Mouse (Mus musculus): ENCODE data around the gene Tmem30a. TPM values are rescaled to one million over a fixed set of nuclear protein-coding genes. Genes with fewer than 3 reads are reported as not detected.

Tmem30a gene
- polyA plus RNA-seq, 1 experiment: 120 TPM

DNA sequence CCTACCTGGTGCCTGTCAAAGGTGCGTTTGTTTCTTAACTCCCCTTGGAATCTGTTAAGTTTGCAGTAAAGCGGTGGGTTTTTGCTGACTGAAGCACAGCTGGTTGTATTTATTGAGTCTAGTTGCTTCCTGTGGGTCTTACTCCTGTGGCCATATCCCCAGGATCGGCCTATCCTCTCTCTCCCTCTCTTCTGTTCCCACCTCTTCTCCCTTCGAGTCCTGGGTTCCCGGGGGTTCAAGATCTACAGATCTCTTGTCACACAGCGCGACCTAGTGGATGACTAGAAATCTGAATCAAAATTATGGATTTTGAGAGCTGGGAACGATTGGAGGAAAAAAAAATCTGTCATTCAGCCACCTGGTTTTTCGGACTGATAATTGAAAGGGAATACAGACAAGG lies 72.3 kb downstream of the Tmem30a start:
- Histone ChIP-seq H3K27ac (ENCODE audit: insufficient read depth, low read length) (no peak overlapping the region), H3K4me3 (replicated peaks; ENCODE audit: insufficient read depth, low read depth, low read length) (no peak overlapping the region), H3K4me1 (ENCODE audit: control insufficient read depth, insufficient read depth, low read length) (no peaks in the 10 kb centered on the region), H3K27me3 (ENCODE audit: control insufficient read depth, insufficient read depth, low read length) (peaks cover 3% of the 10 kb centered on the region; the same call in 1 of the 2 replicates)
- WGBS: 6% methylated on average over 9 of the region's 9 CpGs
- TF ChIP-seq CTCF (IDR thresholded peaks at IDR 0.05; ENCODE audit: borderline replicate concordance, insufficient read depth, low read depth, low read length): peak; percentile 81
- TF ChIP-seq POLR2A (IDR thresholded peaks at IDR 0.05; ENCODE audit: borderline replicate concordance, insufficient read depth, low read length): no peak
- DNase-seq: peak; percentile 45 to 47

DNA sequence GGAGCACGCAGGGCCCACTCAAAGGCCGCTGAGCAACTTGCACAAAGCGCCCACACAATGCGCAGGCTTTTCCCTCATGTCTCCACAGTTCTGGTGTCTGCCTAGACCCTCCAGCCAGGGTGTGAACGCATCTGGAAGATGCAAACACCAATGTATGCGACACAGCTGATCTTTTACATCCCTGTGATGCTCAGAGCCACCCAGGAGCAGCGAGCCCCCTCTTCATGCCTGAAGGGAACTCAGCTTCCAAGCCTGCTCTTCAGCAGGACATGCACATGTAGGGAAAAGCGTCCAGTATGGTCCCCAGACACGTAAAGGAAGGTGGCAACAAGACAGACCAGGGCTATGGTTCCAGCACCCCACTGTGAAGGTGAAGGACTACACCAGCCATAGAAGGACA lies 73.2 kb downstream of the Tmem30a start:
- peaks cover 3% of the 10 kb centered on the region; the same call in 1 of the 2 replicates for H3K27me3 ChIP-seq (ENCODE audit: control insufficient read depth, insufficient read depth, low read length)
- no peak for DNase-seq
- H3K27ac ChIP-seq (ENCODE audit: insufficient read depth, low read length): no peak overlapping the region
- TF ChIP-seq POLR2A (IDR thresholded peaks at IDR 0.05; ENCODE audit: borderline replicate concordance, insufficient read depth, low read length) (no peak), CTCF (IDR thresholded peaks at IDR 0.05; ENCODE audit: borderline replicate concordance, insufficient read depth, low read depth, low read length) (no peak)
- H3K4me1 ChIP-seq (ENCODE audit: control insufficient read depth, insufficient read depth, low read length): 0 out of 2 replicates have a peak, but pooled peaks cover 3% of the 10 kb centered on the region
- no peak overlapping the region for H3K4me3 ChIP-seq (replicated peaks; ENCODE audit: insufficient read depth, low read depth, low read length)
- 82% methylated on average over 9 of the region's 9 CpGs for WGBS

DNA sequence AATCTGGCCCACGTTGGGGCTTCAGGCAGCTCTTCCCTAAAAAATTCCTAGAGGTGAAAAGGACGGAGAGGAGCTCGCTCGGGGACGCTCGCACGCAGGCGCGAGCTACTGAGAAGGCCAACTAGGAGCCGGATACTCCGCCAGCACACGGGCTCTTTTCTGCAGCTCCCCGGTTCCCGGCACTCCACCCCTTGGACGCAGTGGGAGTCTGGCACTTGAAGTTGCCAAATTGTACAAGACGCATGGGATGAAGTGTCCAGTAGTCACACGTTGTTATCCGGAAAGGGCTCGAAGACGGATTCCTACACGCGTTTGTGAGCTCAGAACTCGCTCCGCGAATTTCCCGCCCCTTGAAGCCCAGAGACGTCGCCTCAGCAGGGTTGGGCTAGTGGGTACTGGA lies 73.9 kb downstream of the Tmem30a start:
- H3K27me3 ChIP-seq (ENCODE audit: control insufficient read depth, insufficient read depth, low read length): peaks cover 3% of the 10 kb centered on the region; the same call in 1 of the 2 replicates
- H3K4me3 ChIP-seq (replicated peaks; ENCODE audit: insufficient read depth, low read depth, low read length): peak overlapping the region; percentile 23
- no peak overlapping the region for H3K27ac ChIP-seq (ENCODE audit: insufficient read depth, low read length)
- 7% methylated on average over 28 of the region's 28 CpGs for WGBS
- peaks cover 4% of the 10 kb centered on the region; the same call in 1 of the 2 replicates for H3K4me1 ChIP-seq (ENCODE audit: control insufficient read depth, insufficient read depth, low read length)
- DNase-seq: no peak
- TF ChIP-seq POLR2A (IDR thresholded peaks at IDR 0.05; ENCODE audit: borderline replicate concordance, insufficient read depth, low read length) (no peak), CTCF (IDR thresholded peaks at IDR 0.05; ENCODE audit: borderline replicate concordance, insufficient read depth, low read depth, low read length) (no peak)

Other genes with a start within 250 kb of the Tmem30a start
- 6.0 and 6.4 TPM in 2 replicates for gene Col12a1, start 74.7 kb downstream of the Tmem30a start, polyA plus RNA-seq (2012; rRNA removed)
- gene Cox7a2, start 33.6 kb downstream of the Tmem30a start, polyA plus RNA-seq (2012; rRNA removed): 707 and 723 TPM in 2 replicates
- gene Filip1, start 219.3 kb upstream of the Tmem30a start, polyA plus RNA-seq (2012; rRNA removed): 2.8 and 2.9 TPM in 2 replicates

Measured in cerebellum, adult 2 months (tissue).